Mouse (Mus musculus) ovary, adult 18-20 months (tissue): Measurements from ENCODE around the gene Rad51b.

ENCODE experiments used
- DNase-seq: peaks from one replicate; pipeline ENCODE4 v3.0.0; 2022; ENCODE audit warnings: low spot score, mixed read lengths

The Rad51b gene

DNA sequence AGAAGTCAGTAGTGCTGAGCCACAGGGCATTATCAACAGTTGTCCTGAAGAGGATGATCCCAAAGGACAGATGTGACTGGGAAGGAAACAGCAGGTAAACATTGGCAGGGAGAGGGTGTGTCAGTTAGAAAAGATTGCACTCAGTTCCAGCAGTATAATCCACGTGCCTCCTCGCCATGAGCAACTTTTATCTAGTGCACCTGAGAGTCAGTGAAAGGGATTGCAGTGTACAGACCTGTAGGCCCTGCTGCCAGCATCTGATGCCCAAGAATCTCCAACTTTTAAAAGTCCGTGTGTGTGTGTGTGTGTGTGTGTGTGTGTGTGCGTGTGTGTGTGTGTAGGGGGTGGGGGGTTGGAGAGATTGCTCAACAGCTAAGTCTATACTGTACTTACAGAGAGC is 195.5 kb downstream of the Rad51b start:
- DNase-seq = no peak

DNA sequence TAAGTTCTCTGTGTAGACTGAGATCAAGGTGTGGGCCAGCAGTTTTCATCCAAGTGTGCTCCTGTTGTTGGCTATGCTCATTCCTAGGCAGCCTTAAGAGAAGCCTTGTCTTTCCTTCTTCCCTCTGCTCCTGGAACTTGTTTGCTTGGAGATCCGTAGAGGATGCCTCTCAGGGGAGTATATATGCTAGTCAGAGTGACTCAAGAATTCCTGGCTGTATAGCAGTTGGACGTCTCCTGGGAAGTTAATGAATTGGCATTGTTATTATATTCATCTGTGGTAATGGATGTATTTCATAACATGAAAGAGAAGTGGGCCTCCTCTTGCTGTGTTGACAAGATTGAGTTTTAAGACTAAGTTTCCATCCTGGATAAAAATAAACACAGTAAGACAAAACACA is 196.4 kb downstream of the Rad51b start:
- DNase-seq = no peak

DNA sequence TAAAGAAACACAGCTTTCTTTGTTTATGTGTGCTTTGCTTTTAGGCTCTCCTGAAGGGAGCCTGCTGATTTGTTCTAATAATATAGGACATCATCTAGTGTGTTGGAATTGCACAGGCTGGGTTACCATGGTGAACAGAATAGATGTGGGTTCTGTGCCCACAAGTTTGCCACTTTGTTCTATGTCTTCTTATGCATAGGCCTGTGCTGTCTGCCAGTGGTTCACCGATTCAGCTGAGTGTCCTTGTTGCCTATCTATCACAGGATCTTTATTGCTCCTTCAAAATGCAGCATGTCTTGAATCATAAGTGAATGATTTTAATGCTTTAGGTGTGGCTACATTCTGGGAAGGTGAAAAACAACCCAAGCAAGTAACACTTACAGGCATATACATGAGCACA is 201.2 kb downstream of the Rad51b start:
- DNase-seq = no peak

DNA sequence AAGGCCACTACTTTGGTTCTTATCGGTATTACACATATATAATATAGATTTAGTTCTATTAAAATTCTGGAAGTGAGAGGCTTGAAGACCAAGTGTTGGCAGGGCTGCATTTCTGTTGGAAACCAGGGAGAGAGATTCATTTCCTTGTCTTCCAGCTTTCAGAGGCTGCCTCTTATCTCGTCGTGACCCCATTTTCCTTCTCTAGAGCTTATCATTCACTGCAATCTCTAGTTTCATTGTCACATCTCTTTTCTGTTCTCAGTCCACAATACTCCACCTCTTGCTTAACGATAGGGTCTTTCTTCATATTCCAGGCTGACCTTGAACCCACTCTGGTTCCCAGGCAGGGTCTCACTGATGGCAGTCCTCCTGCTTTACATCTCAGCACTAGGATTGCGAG is 202.7 kb downstream of the Rad51b start:
- DNase-seq = no peak

DNA sequence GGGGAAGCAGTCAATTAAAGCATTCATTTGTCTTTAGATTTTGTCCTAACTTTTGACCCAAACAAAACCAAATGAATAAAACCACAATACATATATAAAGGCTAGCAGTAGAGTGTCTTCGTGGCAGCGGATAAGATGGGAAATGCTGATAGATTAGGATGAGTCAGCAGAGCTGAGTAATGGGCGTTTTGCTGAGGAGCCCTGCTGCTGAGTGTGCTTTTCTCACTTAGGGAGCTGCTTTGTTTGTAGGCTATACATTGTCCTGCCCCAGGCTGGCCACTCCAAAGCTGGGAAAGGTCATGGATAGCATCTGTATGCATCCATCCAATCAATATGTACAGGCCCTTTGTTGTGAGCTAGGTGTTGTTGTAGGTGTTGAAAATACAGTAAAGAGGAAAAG is 204.8 kb downstream of the Rad51b start:
- DNase-seq = no peak

DNA sequence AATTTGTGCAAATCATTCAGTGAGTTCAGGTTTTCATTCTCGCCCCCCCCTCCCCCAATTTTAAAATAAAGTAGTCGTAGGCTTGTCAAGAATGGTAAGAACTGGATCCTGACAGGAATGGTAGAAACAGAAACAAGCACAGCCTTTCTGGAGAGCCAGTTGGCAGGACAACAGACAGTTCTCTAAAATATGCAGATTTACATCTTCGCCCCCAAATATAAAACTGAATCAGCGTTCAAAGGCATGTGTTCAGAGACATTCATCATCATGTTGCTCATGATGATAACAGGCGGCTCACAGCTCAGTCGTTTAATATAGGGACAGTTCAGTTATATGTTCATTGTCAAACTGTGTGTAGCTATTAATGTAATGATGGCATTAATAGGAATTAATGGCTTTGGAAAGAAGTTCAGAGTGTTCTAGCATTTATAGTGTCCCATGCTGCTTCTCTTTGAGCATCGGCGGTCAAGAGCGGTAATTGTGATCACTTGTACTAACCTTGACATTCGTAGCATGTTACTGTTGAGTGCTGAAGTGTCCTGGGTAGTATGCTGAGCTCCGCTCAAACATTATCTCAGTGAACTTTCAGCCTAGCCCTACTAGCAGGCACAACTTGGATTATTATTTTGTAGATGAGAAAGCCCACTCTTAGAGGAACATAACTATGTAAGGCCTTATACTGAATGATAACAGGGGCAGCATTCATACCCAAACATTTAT is 205.9 kb downstream of the Rad51b start:
- no peak for DNase-seq

DNA sequence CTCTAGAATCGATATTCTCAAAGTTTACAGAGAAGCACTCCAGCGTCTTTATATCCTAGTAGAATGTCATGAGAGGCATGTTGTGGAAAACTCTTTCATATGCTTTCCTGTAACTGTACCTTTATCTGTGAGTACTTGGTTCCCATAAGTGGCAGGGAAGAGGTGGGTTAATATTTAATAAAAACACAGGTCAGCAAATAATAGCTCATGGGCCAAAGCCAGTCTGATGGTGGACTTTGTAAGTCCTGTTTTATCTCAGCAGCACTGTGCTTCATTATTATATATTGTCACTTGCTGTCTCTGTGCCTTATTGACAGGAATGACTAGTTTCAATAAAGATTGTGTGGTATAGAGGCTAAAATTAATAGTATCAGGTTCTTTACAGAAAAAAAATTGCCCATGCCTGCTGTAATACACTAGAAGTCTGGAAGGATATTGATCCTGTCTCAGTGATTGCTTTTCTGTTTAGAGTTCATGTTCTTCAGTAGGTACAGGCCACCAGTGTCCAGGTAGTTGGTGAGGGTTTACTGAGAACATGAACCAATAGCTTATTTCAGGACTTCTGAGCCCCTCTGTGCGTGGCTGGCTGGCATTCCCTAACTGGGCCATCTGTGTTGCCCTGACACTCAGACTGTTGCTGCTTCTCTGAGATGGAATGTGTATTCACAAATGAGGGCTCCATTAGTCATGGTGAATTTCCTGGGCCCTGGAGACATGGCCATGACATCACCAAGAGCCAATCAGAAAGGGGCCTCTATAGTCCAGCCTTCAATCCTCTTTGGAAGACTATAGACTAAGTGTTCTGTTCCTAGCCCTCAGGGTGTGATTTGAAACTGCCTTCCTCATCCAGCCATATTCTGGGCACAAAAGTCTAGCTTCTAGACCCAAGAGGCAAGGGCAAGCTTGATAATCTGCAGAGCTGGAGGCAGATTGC is 206.8 kb downstream of the Rad51b start:
- DNase-seq = no peak

DNA sequence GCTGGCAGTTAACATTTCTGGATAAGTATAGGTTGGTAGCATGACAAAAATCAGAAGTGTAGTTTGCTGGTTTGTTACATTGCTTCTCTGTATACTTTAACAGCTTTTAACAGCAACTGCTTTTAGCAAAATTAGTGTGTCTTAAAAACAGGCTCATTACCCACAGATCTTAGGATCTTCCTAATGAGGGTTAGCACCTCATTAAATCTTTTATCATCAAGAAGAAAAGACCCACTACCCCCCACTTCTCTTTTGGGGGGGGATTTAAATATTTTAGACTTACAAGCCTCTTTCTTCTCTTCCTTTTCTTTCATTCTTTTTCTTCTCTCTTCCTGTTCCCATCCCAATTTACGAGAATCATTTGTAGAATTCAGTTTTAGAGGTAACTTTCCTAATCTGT is 207.6 kb downstream of the Rad51b start:
- DNase-seq = no peak

DNA sequence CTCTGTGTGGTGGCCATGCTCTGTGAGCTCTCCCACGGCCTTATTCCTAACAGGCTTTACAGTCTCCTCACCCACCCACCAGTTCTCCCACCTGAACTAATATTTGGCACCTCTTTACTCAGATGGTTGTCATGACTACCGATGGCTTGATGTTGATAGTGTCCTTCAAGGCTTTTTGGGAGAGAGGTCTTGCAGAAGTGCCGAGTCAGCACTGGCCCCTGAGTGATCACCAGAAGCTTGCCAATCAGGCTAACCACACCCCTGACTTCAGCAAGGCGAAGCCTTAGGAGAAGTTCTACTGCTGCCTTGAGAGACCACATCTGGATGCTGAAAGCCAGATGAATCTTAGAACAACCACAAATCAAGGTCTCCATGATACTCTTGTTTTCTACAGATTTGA is 209.3 kb downstream of the Rad51b start:
- DNase-seq = peak; percentile 38

DNA sequence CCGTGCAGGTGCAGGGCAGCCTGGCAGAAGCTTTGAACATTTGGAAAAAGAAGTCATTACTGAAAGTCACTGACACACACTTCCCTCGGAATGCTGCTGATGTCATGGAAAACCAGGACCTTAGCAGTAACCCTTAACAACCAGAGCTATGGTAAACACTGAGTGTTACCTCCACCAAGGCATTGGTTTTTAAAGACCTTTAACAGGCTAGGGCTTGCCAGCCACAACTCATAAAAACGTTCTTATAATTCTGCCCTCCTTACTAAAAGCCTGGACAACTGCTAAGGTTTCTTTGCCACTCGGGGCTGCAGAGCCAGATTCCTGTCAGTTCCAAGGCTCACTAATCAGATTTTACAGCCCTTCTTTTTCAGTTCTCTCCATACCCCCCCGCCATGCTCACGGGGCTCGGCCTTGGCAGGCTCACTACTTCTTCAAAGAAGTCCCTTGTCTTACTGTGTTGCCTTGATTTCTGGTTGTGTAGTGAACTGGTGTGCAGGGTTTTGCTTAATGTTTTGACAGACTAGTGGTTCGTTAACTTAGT is 210.1 kb downstream of the Rad51b start:
- peak; percentile 40 for DNase-seq

DNA sequence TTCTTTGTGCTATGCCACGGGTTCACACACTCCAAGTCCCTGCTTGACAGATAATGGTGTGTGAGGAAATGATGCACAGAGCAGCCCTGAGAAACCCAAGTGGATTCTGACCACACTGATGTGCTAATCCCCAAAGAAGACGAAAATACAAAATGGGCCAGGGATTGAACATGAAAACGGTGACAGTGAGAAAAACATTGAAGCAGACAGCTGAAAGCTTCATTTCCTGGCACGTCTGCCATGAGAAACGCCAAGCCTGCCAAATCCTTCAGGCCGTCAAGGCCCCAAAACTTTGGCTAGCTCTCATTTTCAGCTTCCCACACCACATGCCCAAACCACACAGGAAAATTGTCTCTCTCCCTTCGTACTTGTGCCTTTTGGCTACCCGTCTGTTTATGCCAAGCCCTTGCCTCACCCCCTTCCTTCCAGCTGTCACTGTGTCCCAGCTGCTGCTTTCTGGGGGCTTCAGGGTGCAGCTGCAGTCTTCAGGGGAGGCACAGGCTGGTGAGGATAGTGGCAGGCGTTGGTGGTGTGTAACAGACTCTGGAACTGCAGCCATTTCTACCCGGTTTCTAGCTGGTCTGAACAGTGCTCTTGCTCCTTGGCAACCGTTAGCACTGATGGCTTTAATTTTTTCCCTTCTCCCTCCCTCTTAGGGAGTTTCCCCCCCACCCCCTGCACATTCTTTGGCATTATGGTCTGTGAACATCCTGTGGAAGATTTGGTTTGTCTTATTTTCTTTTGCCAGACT is 214.5 kb downstream of the Rad51b start:
- DNase-seq = peak; percentile 41

DNA sequence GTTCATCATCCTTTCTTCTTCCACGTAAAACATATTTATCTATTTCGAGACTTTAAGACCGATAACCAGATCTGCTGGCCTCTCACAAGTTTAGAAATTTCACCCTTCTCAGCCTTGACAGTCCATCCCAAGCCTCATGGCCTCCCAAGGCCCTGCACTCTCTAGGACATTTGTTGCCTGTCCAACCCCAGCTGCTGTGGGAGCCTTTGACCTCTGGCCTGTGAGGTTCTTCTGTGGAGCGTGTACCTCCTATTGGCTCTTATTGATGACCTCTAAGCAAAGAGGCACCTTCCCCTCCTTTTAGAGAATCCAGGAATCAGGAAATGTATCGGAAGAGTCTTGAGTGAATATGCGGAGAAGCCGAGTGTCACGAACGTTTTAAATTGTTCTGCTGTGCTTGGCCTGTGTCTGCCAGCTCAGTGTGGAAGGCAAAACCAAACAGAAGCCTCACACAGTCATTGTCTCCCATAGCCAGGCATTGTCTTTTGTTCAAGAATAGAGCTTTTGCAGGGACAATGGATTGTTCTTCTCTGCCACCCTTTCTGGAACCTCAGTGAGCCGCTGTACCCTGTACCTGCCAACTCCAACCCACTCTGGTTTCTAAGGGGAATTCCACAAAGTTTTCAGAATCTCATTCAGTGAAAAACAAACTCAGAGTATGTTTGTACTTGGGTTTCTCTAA is 215.3 kb downstream of the Rad51b start:
- no peak for DNase-seq

DNA sequence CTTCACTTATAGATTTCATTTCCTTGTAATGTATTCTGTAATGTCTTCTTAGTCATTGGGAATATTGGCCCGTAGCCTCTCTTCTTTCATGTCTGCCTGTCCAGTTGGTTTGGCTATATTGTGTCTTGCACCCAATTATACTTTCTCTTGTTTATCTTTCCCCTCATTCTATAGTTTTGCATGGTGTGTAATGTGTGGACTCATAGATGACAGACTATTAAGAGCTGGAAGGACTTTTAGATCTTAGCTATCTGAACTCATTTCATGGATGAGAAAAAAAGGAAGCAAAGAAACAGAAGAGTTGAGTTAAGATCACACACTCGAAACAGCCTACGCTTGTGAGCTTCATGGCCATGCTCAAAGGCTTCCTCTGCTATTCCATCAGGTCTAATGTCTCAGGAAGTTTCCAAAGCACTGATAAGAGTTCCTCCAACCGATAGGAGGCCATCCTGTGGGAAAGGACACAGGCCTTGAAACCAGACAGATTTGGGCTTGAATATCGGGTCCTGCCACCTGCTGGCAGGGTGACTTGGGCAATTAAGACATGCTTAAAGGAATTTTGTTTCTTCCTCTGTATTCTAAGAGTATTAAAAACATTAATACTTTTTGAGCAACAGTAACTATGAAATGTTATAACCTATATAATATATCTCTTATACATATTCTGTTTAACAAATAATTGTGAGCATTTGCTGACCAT is 216.1 kb downstream of the Rad51b start:
- DNase-seq = no peak

DNA sequence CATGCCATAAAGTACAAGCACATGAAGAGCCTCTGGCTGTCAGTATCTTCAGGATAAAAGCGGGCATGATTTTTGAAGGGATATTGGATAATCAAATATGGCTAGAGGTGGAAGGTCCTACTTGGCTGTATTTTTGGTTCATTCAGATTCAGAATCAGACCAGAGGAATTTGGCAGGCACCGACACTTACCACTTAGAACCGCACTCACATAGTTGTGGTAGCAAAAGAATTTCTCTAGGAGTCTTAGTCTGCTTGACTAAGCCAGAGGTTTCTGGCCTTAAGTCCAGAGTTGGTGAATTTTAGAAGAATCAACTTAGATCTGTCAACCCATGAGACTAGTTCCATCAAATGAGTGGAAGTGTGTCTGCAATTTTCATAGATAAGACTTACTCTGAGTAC is 217.6 kb downstream of the Rad51b start:
- DNase-seq = no peak

DNA sequence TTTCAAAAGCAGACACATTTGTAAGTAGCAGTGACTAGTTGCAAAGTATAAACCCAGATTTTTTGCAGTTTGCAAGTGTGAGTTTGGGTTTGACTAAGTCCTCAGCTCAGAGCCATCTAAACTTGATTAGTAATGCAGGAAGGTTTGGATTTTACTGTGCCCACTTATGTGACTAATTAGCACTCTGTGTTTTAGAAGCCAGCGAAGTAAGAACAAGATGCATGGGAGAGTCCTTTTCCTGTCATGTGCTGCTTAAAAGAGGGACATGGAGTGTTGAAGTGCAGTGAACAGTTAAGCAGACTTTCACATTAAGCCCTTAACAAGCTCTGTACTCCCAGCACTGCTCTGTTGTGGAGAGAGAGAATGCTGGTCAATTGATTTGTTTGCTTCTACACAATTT is 225.3 kb downstream of the Rad51b start:
- DNase-seq = no peak

DNA sequence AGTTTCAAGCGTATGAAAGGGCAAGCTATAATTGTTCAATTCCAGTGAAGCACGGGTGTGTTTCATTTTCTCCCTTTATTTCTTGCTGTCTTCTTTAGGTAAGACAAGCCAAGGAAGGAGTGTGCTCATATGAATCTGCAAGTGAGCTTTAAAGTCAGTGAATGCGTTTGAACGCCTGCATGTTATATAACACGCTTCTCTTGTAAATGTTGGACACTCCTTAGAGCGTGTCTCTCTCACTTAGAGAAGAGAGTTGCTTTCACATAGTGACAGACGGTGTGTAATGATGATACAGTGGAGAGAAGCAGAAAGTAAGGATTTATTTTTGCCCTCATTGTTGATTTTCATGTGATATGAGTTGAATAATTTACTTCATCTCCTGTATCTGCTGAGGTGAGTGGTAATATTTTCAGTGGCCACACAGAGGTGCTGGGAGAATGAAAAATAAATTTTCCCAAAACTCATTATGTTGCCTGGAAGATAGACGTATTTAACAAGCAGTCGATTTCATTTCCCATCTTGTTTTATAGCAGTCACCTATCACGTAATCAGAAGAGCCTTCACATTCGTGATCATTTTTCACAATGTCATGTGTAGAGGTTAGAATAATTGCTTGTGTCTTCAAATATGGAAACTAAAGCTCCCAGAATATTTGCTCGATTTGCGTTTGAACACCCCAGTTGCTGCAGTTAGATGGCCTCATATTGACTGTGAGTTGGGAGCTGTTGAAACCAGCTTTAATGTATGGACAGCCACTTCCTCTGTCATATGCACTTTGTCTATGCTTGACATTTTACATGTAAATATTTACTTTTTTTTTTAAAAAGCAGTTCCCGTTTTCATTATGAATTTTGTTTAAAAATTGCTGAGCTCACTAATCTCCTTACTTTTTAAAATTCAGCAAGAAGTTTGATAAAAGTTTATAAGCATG is 228.1 kb downstream of the Rad51b start:
- DNase-seq = no peak

DNA sequence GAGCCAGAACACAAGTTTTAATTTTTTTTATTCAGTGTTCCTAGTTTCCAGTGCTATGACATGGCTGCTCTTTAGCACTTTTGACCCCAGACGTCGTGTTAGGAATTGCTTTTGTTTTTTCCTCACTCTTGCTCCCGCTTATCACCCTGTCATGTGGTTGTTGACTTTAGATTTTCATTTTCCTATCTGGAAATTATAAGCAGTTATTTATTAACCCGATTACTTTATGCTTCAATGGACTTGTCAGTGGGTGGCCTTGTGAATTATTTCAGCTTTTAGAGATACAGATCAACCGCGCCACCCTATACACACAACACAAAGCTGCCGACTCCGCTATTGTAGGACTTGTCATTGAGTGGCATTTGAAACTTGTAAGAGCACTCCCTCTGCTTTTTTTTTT is 228.8 kb downstream of the Rad51b start:
- DNase-seq = no peak

DNA sequence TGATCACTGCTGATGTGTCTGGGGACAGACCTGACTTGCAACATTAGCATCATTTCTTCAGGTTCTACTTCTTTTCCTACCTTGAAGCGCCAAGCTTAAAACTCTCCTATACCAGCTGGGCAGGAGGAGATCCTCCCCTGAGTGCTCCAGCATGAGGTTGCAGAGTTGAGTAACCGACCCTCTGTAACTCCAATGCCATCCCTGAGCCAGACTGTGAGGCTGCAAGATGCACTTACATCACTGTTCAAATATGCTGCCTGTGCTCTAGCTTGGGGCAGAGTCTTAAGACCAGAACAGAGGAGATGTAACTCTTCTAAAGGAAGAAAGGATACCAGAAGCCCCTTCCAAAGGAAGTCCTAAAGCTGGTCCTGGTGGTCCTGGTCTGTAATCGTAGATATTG is 230.1 kb downstream of the Rad51b start:
- no peak for DNase-seq

DNA sequence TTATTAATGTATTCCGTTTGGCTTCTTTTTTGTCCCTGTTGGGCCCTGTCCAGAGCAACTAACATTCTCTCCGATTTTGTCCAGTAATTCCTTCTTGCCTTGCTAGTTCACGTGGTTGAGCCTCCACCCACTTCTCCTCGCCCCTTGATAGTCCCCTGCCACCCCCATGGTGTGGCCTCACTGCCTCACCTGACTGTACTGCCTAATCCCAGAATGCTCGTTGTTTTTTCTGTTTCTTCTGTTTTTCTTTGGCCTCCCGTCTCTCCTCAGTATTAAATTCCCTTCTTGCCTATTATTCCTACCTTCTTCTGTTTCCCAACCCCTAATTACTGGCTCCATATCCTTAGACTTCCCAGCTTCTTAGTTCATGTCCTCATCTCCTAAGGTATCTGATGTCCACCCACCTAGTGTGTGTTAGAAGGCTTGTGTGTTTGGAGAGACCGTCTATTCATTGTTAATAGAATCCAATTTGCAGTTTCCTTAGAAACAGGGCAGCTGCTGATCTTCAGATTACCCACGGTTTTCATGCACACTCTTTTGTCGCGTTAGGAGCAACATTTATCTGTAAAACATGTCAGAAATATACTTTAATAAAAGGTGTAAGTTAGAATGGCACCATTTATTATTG is 233.3 kb downstream of the Rad51b start:
- DNase-seq = no peak
